Mouse (Mus musculus) gastrocnemius, adult 2 months (tissue): ENCODE measurements around the gene Itgb5. TPM values are rescaled to one million over a fixed set of nuclear protein-coding genes. Genes with fewer than 3 reads are reported as not detected.

Experiments used
- DNase-seq: peaks from one replicate; pipeline ENCODE4 v3.0.0; 2022
- H3K27ac ChIP-seq: fragments of 200-600 bp; 2 replicates; pipeline ENCODE4 v1.8.1; 2022; ENCODE audit warnings: mild to moderate bottlenecking
- H3K4me3 ChIP-seq: fragments of 200-600 bp; 2 replicates; pipeline ENCODE4 v1.8.1; 2022; ENCODE audit warnings: mild to moderate bottlenecking, moderate library complexity
- CTCF ChIP-seq: fragments of 200-600 bp; IDR thresholded peaks from 2 replicates; pipeline ENCODE4 v1.8.1; 2022; ENCODE audit warnings: antibody characterized with exemption, mild to moderate bottlenecking, moderate library complexity
- intact Hi-C: fragments of 180-260 bp; cut with DNase I; formaldehyde crosslinking; loops from one replicate; pipeline ENCODE4 v1.15.1; 2025
- total RNA-seq, 2 experiments: library from RNA; stranded (reverse); gene quantifications; 2 replicates each; pipeline ENCODE4 v1.2.3; 2021

Gene Itgb5
- total RNA-seq, 2 experiments from 2014 or later, result 73.9 to 88.3 TPM

- no peak for DNase-seq
- no peak overlapping the region for H3K27ac ChIP-seq
- peak; percentile 33 for TF ChIP-seq CTCF
- no peak overlapping the region for H3K4me3 ChIP-seq
- intact Hi-C loops, result no loop called here
Observed at GRCm38 (mm10) chr16:33810002-33810401, 19.5 kb upstream of the Itgb5 start.

- DNase-seq, result no peak
- intact Hi-C loops, result no loop called here
- H3K4me3 ChIP-seq, result no peak overlapping the region
- no peak for TF ChIP-seq CTCF
- no peak overlapping the region for H3K27ac ChIP-seq
Observed at GRCm38 (mm10) chr16:33818413-33819165, 10.9 kb upstream of the Itgb5 start.

- no peak overlapping the region for H3K4me3 ChIP-seq
- DNase-seq, result peak; percentile 85
- no peak overlapping the region for H3K27ac ChIP-seq
- peak; percentile 88 for TF ChIP-seq CTCF
- intact Hi-C loops, result loop anchor here (1.0 kb wide), 2 partner anchors 131 to 168 kb away; no protein-coding TSS in a partner anchor
Observed at GRCm38 (mm10) chr16:33820269-33821178, 8.9 kb upstream of the Itgb5 start.

GRCm38 (mm10) chr16:33824603-33825002 is 4.9 kb upstream of the Itgb5 start:
- TF ChIP-seq CTCF, result no peak
- no peak for DNase-seq
- H3K27ac ChIP-seq, result no peak overlapping the region
- intact Hi-C loops, result no loop called here
- H3K4me3 ChIP-seq, result no peak overlapping the region

- no peak overlapping the region for H3K4me3 ChIP-seq
- H3K27ac ChIP-seq, result no peak overlapping the region
- intact Hi-C loops, result no loop called here
- TF ChIP-seq CTCF, result no peak
- no peak for DNase-seq
Observed at GRCm38 (mm10) chr16:33828496-33828895, 969 bp upstream of the Itgb5 start.

- Histone ChIP-seq H3K4me3 (peak overlapping the region; percentile 97), H3K27ac (peak overlapping the region; percentile 96)
- intact Hi-C loops, result loop anchor here (2.0 kb wide), 2 partner anchors 63 to 281 kb away; no protein-coding TSS in a partner anchor
- peak; percentile 76 for DNase-seq
- TF ChIP-seq CTCF, result no peak
Observed at GRCm38 (mm10) chr16:33829842-33830511, 512 bp downstream of the Itgb5 start.

GRCm38 (mm10) chr16:33830512-33831105 is 1.1 kb downstream of the Itgb5 start:
- no peak for TF ChIP-seq CTCF
- DNase-seq, result no peak
- intact Hi-C loops, result loop anchor here (2.0 kb wide), 2 partner anchors 62 to 280 kb away; no protein-coding TSS in a partner anchor
- peak overlapping the region; percentile 97 for H3K4me3 ChIP-seq
- H3K27ac ChIP-seq, result peak overlapping the region; percentile 96

GRCm38 (mm10) chr16:33832057-33832456 is 2.6 kb downstream of the Itgb5 start:
- Histone ChIP-seq H3K4me3 (no peak overlapping the region), H3K27ac (peak overlapping the region; percentile 80; the same call in 1 of the 2 replicates)
- no peak for DNase-seq
- intact Hi-C loops, result no loop called here
- TF ChIP-seq CTCF, result no peak

- H3K4me3 ChIP-seq, result peak overlapping the region; percentile 61
- intact Hi-C loops, result no loop called here
- H3K27ac ChIP-seq, result peak overlapping the region; percentile 80
- TF ChIP-seq CTCF, result no peak
- DNase-seq, result no peak
Observed at GRCm38 (mm10) chr16:33832728-33833428, 3.4 kb downstream of the Itgb5 start.

GRCm38 (mm10) chr16:33833429-33833753 is 3.9 kb downstream of the Itgb5 start:
- peak overlapping the region; percentile 61 for H3K4me3 ChIP-seq
- DNase-seq, result no peak
- no peak for TF ChIP-seq CTCF
- H3K27ac ChIP-seq, result peak overlapping the region; percentile 80
- intact Hi-C loops, result no loop called here

GRCm38 (mm10) chr16:33833781-33834482 is 4.5 kb downstream of the Itgb5 start:
- intact Hi-C loops, result no loop called here
- peak; percentile 73 for DNase-seq
- Histone ChIP-seq H3K27ac (peak overlapping the region; percentile 80), H3K4me3 (peak overlapping the region; percentile 61)
- TF ChIP-seq CTCF, result peak; percentile 27; the same call in 1 of the 2 replicates
